Mouse (Mus musculus) hindbrain, embryonic 15.5 days (tissue): ENCODE data around the gene Ankrd31. TPM values are rescaled to one million over a fixed set of nuclear protein-coding genes. Genes with fewer than 3 reads are reported as not detected.
"Not testable (repeated sequence)": the region's sequence is repeated elsewhere in the genome, so short reads cannot be mapped to it uniquely, and the experiment has no call there.

Source experiments
- ATAC-seq: fragments of 200-750 bp; cut with Nextera tagmentation; 2 replicates; pipeline ENCODE4 v1.8.0; 2017; ENCODE audit warnings: low read depth, moderate number of reproducible peaks, moderate TSS enrichment; ENCODE audit not compliant: low FRiP score
- H3K27ac ChIP-seq: fragments of 300-500 bp; sonication (generic); replicated peaks from 2 replicates; pipeline ENCODE4 v1.5.1; 2015; ENCODE audit warnings: mild to moderate bottlenecking, inconsistent platforms
- H3K27me3 ChIP-seq: fragments of 300-500 bp; sonication (generic); 2 replicates; pipeline ENCODE4 v1.6.1; 2015; ENCODE audit warnings: control low read depth, inconsistent platforms
- H3K36me3 ChIP-seq: fragments of 300-500 bp; sonication (generic); 2 replicates; pipeline ENCODE4 v1.6.1; 2015; ENCODE audit warnings: control low read depth, inconsistent platforms
- H3K4me1 ChIP-seq: fragments of 300-500 bp; sonication (generic); replicated peaks from 2 replicates; pipeline ENCODE4 v1.6.1; 2015; ENCODE audit warnings: control low read depth, inconsistent platforms
- H3K4me2 ChIP-seq: fragments of 300-500 bp; sonication (generic); 2 replicates; pipeline ENCODE4 v1.6.1; 2015; ENCODE audit warnings: moderate library complexity, mild to moderate bottlenecking, inconsistent platforms
- H3K4me3 ChIP-seq: fragments of 300-500 bp; sonication (generic); 2 replicates; pipeline ENCODE4 v1.5.1; 2015; ENCODE audit warnings: mild to moderate bottlenecking, inconsistent platforms
- H3K9ac ChIP-seq: fragments of 300-500 bp; sonication (generic); 2 replicates; pipeline ENCODE4 v1.6.1; 2015; ENCODE audit warnings: inconsistent platforms
- H3K9me3 ChIP-seq: fragments of 300-500 bp; sonication (generic); 2 replicates; pipeline ENCODE4 v1.6.1; 2016; ENCODE audit warnings: control low read depth, inconsistent platforms
- WGBS: fragments of 180-500 bp; shearing (Covaris S2); methylation state at CpG from one replicate; pipeline ENCODE4 v1.1.7; 2015; 5-methylcytosine and 5-hydroxymethylcytosine counted together
- polyA plus RNA-seq: library from polyadenylated mRNA; unstranded; fragments of >200 nt; fragmentation: Nextera tagmentation; extraction: Ambion mirVana; gene quantifications from 2 replicates; pipeline ENCODE4 v1.2.1, GENCODE M21; 2015

The Ankrd31 gene
- polyA plus RNA-seq, 1 experiment from 2014 or later, result not detected

DNA sequence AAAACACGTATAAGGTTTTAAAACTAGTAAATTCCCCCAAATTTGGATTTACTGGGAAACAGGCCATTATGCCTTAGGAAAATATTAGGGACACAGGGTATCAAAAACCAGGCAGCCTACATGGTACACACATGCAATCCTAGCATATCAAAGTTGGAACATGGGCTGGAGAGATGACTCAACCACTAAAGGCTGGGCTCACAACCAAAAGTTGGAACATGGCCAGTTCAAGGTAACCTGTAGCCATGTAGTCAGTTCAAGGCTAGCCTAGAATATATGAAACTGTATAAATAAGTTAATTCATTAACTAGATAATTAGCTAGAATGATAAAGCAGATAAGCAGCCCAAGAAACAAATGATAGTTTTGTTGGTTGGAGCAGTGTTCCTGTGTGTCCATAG, 179.7 kb downstream of the Ankrd31 start:
- 92% methylated on average over 1 of the region's 1 CpGs for WGBS
- H3K27ac ChIP-seq, result no peak overlapping the region
- H3K27me3 ChIP-seq, result peaks cover 28% of the 10 kb centered on the region
- no peaks in the 10 kb centered on the region for H3K9me3 ChIP-seq
- no peak overlapping the region for H3K4me2 ChIP-seq
- no peak for ATAC-seq
- no peaks in the 10 kb centered on the region for H3K36me3 ChIP-seq
- H3K4me1 ChIP-seq, result peaks cover 20% of the 10 kb centered on the region
- no peak overlapping the region for H3K9ac ChIP-seq
- H3K4me3 ChIP-seq, result no peak overlapping the region

GRCm38 (mm10) chr13:96928432-96929039, 180.5 kb downstream of the Ankrd31 start:
- H3K27ac ChIP-seq, result no peak overlapping the region
- no peaks in the 10 kb centered on the region for H3K36me3 ChIP-seq
- peaks cover 28% of the 10 kb centered on the region for H3K27me3 ChIP-seq
- no peaks in the 10 kb centered on the region for H3K9me3 ChIP-seq
- no peak overlapping the region for H3K9ac ChIP-seq
- WGBS, result 10% methylated on average over 8 of the region's 8 CpGs
- H3K4me3 ChIP-seq, result no peak overlapping the region
- H3K4me1 ChIP-seq, result peaks cover 25% of the 10 kb centered on the region
- no peak for ATAC-seq
- no peak overlapping the region for H3K4me2 ChIP-seq

DNA sequence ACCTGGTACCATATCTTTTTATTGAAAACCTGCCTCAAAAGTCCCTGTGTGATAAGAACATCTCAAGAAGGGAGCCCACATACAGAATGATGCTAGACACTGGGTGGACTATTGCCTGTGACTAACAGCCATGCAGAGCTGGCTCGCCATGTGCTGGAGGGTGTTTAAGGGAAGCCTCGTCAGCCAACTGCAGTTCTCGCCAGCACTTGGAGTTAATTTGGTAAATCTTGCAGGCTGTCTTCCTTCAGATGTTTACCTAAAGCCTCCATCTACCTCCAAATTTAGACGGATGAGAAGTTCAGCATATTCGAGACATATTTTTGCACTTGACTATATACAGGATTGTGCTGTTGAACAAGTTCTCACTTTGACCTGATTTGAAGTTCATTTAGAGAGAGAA, 184.7 kb downstream of the Ankrd31 start:
- H3K9me3 ChIP-seq, result no peaks in the 10 kb centered on the region
- 93% methylated on average over 5 of the region's 5 CpGs for WGBS
- no peaks in the 10 kb centered on the region for H3K36me3 ChIP-seq
- H3K9ac ChIP-seq, result no peak overlapping the region
- H3K4me3 ChIP-seq, result no peak overlapping the region
- no peak overlapping the region for H3K4me2 ChIP-seq
- H3K27me3 ChIP-seq, result no peaks in the 10 kb centered on the region
- ATAC-seq, result no peak
- H3K4me1 ChIP-seq, result 0 out of 2 replicates have a peak, but pooled peaks cover 5% of the 10 kb centered on the region
- no peak overlapping the region for H3K27ac ChIP-seq

DNA sequence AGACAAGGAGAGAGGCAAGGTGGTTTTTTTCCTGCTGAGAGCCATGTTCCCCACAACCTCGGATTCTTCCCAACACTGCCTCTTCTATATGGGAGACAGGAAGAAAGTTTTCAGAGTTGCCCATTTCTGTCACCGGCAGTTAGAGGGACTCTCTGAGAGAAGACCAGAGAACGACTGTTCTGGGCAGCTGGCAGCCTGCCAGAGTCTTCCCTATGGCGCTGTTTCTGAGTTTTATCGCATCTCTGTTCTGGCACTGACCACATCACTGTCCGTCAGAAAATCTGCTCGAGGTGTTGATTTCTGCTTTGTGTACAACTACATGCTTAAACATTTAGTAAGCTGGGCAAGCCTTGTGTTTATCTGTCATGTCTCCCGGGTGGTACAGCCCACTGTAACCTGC, 185.3 kb downstream of the Ankrd31 start:
- no peak for ATAC-seq
- Histone ChIP-seq H3K4me3 (no peak overlapping the region), H3K4me2 (no peak overlapping the region), H3K9me3 (no peaks in the 10 kb centered on the region), H3K27me3 (no peaks in the 10 kb centered on the region), H3K9ac (no peak overlapping the region), H3K36me3 (no peaks in the 10 kb centered on the region), H3K27ac (no peak overlapping the region), H3K4me1 (0 out of 2 replicates have a peak, but pooled peaks cover 5% of the 10 kb centered on the region)
- WGBS, result 61% methylated on average over 8 of the region's 8 CpGs

- Histone ChIP-seq H3K36me3 (no peaks in the 10 kb centered on the region), H3K9ac (no peak overlapping the region), H3K4me1 (0 out of 2 replicates have a peak, but pooled peaks cover 5% of the 10 kb centered on the region), H3K27ac (no peak overlapping the region), H3K27me3 (no peaks in the 10 kb centered on the region), H3K4me3 (no peak overlapping the region), H3K9me3 (no peaks in the 10 kb centered on the region), H3K4me2 (no peak overlapping the region)
- 53% methylated on average over 6 of the region's 6 CpGs for WGBS
- no peak for ATAC-seq
Observed at GRCm38 (mm10) chr13:96936173-96936777, 188.2 kb downstream of the Ankrd31 start.

GRCm38 (mm10) chr13:96937059-96937558, 189.0 kb downstream of the Ankrd31 start:
- no peak for ATAC-seq
- no peak overlapping the region for H3K9ac ChIP-seq
- WGBS, result 70% methylated on average over 10 of the region's 10 CpGs
- no peak overlapping the region for H3K4me3 ChIP-seq
- no peaks in the 10 kb centered on the region for H3K27me3 ChIP-seq
- no peaks in the 10 kb centered on the region for H3K9me3 ChIP-seq
- H3K4me2 ChIP-seq, result no peak overlapping the region
- no peak overlapping the region for H3K27ac ChIP-seq
- 0 out of 2 replicates have a peak, but pooled peaks cover 5% of the 10 kb centered on the region for H3K4me1 ChIP-seq
- no peaks in the 10 kb centered on the region for H3K36me3 ChIP-seq

GRCm38 (mm10) chr13:96939680-96940079, 191.6 kb downstream of the Ankrd31 start:
- Histone ChIP-seq H3K27ac (no peak overlapping the region), H3K4me2 (no peak overlapping the region), H3K9me3 (no peaks in the 10 kb centered on the region), H3K9ac (no peak overlapping the region), H3K4me1 (peaks cover 4% of the 10 kb centered on the region; the same call in 1 of the 2 replicates), H3K27me3 (no peaks in the 10 kb centered on the region), H3K36me3 (no peaks in the 10 kb centered on the region), H3K4me3 (no peak overlapping the region)
- WGBS, result 82% methylated on average over 10 of the region's 10 CpGs
- no peak for ATAC-seq

- H3K27ac ChIP-seq, result not testable (repeated sequence)
Observed at GRCm38 (mm10) chr13:96941481-96941880, 193.4 kb downstream of the Ankrd31 start.

DNA sequence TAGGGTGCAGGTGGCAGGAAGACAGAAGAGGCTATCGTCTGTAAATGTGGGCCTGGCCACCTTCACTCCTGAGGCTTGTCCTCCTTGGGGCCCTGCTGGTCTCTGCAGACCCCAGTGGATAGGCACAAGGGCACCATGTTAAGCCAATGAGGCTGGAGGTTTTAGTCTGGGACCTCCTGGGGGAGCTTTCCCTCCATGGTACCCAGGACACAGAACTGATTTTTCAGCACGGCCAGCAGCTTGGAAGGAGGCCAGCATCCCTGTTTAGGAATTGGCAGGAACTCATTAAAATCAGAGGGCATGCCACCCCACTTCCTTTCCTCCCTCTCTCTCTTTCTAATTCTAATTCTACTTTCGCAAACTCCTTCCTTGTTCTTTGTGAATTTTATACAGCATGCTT, 195.5 kb downstream of the Ankrd31 start:
- Histone ChIP-seq H3K4me2 (no peak overlapping the region), H3K4me3 (no peak overlapping the region), H3K4me1 (peaks cover 4% of the 10 kb centered on the region; the same call in 1 of the 2 replicates), H3K27ac (no peak overlapping the region), H3K9me3 (no peaks in the 10 kb centered on the region), H3K27me3 (no peaks in the 10 kb centered on the region), H3K9ac (no peak overlapping the region), H3K36me3 (no peaks in the 10 kb centered on the region)
- ATAC-seq, result peak; percentile 38; the same call in 1 of the 2 replicates
- 39% methylated on average over 3 of the region's 3 CpGs for WGBS

More at GRCm38 (mm10) chr13:96941481-96941880, 193.4 kb downstream of the Ankrd31 start:
- H3K4me3 ChIP-seq, H3K9me3 ChIP-seq, H3K9ac ChIP-seq, ATAC-seq, H3K36me3 ChIP-seq, H3K4me2 ChIP-seq, H3K4me1 ChIP-seq, H3K27me3 ChIP-seq: not testable (repeated sequence)
- 91% methylated on average over 11 of the region's 11 CpGs for WGBS

- Histone ChIP-seq H3K9me3 (no peaks in the 10 kb centered on the region), H3K27me3 (no peaks in the 10 kb centered on the region), H3K27ac (no peak overlapping the region), H3K4me1 (peaks cover 4% of the 10 kb centered on the region; the same call in 1 of the 2 replicates), H3K4me2 (no peak overlapping the region), H3K9ac (no peak overlapping the region), H3K4me3 (no peak overlapping the region), H3K36me3 (no peaks in the 10 kb centered on the region)
- ATAC-seq, result no peak
- 92% methylated on average over 4 of the region's 4 CpGs for WGBS
Observed at GRCm38 (mm10) chr13:96945748-96946147, 197.7 kb downstream of the Ankrd31 start.

DNA sequence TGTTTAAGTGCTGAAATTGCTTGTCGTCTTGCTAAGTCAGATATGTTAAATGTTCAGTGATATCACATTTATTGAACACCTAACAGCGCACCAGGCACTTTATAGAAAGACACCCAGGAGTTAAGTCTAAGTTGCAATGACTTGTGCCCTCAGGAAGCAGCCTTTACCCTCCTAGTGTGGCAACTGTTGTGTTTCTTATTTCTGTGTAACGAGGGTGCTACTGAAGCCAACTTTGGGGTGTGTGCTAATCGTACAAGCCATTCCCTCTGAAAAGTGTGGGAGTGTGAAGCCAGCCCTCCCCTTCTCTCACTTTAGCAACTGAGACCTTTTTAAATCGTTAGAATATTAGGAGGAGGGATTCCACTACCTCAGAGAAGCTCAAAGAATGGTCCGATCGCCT, 199.7 kb downstream of the Ankrd31 start:
- peaks cover 7% of the 10 kb centered on the region; the same call in 1 of the 2 replicates for H3K4me1 ChIP-seq
- no peaks in the 10 kb centered on the region for H3K9me3 ChIP-seq
- no peaks in the 10 kb centered on the region for H3K27me3 ChIP-seq
- no peak overlapping the region for H3K27ac ChIP-seq
- H3K4me3 ChIP-seq, result no peak overlapping the region
- 87% methylated on average over 7 of the region's 7 CpGs for WGBS
- H3K9ac ChIP-seq, result no peak overlapping the region
- no peak for ATAC-seq
- no peak overlapping the region for H3K4me2 ChIP-seq
- H3K36me3 ChIP-seq, result no peaks in the 10 kb centered on the region

DNA sequence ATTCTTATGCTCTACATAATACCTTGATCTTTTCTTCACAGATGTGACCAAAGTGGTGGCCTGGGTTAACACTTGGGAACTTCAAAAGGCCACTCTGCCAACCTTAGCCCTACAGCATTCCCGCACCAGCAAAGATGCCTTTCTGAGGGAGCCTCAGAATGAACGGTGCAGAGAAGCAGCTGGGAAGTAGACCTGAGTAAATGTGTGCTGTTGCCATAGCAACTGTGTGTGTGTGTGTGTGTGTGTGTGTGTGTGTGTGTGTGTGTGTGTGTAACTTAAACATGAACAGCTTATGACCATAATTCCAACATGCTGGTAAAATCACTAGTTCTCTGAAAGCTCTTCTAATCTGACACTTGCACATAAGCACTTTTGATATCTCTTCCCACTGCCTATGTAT, 203.8 kb downstream of the Ankrd31 start:
- Histone ChIP-seq H3K36me3 (no peaks in the 10 kb centered on the region), H3K27ac (no peak overlapping the region), H3K4me1 (0 out of 2 replicates have a peak, but pooled peaks cover 3% of the 10 kb centered on the region), H3K27me3 (no peaks in the 10 kb centered on the region), H3K9me3 (no peaks in the 10 kb centered on the region), H3K4me2 (no peak overlapping the region), H3K4me3 (no peak overlapping the region), H3K9ac (no peak overlapping the region)
- ATAC-seq, result peak; percentile 77
- WGBS, result 42% methylated on average over 2 of the region's 2 CpGs
